Mouse (Mus musculus): ENCODE data around the gene Neb. TPM values are rescaled to one million over a fixed set of nuclear protein-coding genes. Genes with fewer than 3 reads are reported as not detected.

Gene Neb
- total RNA-seq, 2 experiments from 2014 or later = 4.2 to 5.3 TPM

DNA sequence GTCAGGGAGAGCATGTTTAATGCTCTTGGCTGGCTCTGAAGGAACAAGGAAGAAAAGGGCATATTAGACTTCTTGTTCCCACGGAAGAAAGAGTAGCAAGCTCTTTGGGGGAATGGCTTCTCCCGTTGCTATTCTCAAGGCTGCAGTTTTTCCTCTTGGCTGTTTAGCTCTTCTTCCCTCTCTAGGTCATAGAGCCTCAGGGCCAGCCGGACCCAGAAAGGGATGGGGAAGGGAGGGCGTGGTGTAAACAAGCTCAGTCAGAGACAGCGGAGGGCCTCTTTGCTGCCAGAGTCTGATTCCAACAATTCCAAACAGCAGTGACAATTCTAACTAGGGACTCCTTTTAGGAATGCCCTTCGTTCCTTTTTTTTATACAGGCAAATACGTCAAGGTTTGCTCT lies 7.8 kb upstream of the Neb start:
- DNase-seq (ENCODE audit: extremely low spot score in 1 of 2, low spot score in 2 of 2) = peak in 1 of 2 experiments; percentile 31
- intact Hi-C loops (cut with DNase I) = no loop called here

- no peak for DNase-seq (ENCODE audit: extremely low spot score in 1 of 2, low spot score in 2 of 2)
- intact Hi-C loops (cut with DNase I) = no loop called here
Measured at GRCm38 (mm10) chr2:52378848-52379261, 581 bp upstream of the Neb start.

DNA sequence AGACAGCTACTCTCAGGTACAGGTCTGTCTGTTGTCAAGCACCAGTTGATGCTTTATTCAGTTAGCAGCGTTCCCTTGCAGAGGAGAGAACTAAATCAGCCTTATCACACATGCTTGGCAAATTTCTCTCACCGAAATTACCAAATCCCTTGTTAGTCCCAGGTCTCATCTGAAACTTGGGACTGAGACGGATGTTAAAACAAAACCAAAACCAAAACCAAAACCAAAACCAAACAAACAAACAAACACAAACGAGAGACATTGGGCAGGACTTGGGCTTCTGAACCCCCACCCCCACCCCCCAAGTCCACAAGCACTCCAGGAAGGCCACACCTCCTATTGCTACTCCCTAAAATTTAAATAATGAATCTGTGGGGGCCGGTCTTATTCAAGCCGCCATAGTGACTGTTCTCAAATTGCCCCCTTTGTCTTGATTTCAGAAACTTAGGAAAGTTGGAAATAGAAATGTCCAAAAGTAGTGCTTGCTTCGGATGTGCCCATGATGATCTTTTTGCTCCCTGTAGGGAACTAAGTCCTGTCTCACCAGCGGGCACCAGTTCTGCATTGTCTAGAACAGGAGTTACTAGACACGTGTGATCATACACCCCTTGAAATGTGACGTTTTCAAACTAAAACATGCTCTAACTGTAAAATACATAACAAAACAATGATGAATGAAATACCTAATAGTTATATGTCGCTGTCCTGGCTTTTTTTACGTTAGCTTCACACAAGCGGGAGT lies 397 bp downstream of the Neb start:
- intact Hi-C loops (cut with DNase I) = no loop called here
- no peak for DNase-seq (ENCODE audit: extremely low spot score in 1 of 2, low spot score in 2 of 2)

DNA sequence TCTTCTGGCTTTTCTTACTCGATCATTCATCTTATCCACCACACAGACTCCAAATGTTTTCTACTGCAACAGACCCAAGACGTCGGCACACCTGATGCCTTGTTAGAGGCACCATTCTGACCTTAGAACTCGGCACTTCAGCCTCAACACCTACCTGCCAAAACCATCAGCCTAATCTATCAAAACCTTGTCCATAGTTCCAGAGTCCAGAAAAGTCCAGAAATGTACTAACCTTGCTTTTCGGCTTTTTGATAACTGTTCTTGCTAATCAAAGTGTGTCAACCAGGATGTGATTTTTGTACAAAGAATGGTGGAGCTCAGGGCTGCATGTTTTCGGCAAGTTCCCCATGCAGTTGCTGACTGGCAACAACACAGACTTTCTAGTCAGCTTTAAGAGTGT lies 3.6 kb downstream of the Neb start:
- intact Hi-C loops (cut with DNase I) = no loop called here
- no peak for DNase-seq (ENCODE audit: extremely low spot score in 1 of 2, low spot score in 2 of 2)

DNA sequence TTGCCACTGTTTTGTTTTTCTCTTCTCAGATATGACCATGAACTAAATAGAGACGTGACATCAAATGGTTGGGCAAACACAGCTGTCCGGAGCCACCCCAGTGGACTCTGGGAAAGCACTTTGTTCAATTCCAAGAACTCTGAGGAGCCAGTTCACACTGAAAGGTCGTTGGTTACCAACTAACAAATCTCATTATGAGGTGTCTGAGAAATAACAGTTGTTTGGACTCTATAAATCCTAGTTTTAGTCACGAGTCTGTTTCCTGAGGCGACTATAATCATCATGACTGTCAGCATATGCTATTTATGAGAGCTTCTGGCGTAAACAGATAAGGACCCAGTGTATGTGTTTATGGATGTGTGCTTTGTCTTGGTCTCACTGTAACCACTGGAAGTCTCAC lies 5.8 kb downstream of the Neb start:
- intact Hi-C loops (cut with DNase I) = no loop called here
- no peak for DNase-seq (ENCODE audit: extremely low spot score in 1 of 2, low spot score in 2 of 2)

GRCm38 (mm10) chr2:52372080-52372479 lies 6.2 kb downstream of the Neb start:
- DNase-seq (ENCODE audit: extremely low spot score in 1 of 2, low spot score in 2 of 2) = no peak
- intact Hi-C loops (cut with DNase I) = no loop called here

DNA sequence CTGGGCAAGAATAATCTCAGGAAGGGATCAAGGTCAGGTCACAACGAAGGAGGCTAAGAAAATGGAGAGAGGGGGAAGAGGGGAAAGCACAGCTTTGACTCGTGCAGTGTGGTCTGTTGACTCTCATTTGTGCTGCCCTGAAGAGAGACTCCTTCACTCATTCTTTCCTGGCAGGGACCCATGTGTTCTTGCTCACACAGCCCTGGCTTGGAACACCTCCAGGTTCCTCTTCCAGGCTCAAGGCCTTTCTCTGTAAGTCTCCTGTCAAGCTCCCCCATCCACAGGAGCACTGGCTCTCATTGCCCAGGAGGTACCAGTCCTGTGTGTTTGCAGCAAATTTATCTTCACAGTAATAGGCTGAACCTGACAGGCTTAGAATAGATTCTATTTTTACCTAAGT lies 7.2 kb downstream of the Neb start:
- intact Hi-C loops (cut with DNase I) = no loop called here
- DNase-seq (ENCODE audit: extremely low spot score in 1 of 2, low spot score in 2 of 2) = no peak

DNA sequence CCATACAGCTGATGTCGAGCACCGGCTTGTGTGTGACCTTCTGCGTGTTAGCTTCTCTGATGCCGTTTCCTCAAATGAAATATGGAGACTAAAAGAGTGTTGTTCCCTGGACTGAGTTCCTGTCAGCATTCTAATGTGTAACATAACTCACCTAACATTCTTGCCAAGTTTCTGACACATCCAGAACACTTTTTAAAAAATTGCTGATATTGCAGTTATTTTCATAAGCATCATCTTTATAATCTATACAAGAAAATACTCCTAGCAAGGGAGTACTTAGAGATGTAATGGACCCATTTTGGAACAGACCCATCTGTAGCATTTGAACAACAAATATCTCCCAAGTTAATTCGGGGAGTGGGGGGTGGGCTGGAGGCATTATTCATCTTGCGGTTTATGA lies 8.7 kb downstream of the Neb start:
- no peak for DNase-seq (ENCODE audit: extremely low spot score in 1 of 2, low spot score in 2 of 2)
- intact Hi-C loops (cut with DNase I) = no loop called here

- intact Hi-C loops (cut with DNase I) = no loop called here
- DNase-seq (ENCODE audit: extremely low spot score in 1 of 2, low spot score in 2 of 2) = no peak
Measured at GRCm38 (mm10) chr2:52367665-52368064, 10.6 kb downstream of the Neb start.

- no peak for DNase-seq (ENCODE audit: extremely low spot score in 1 of 2, low spot score in 2 of 2)
- intact Hi-C loops (cut with DNase I) = no loop called here
Measured at GRCm38 (mm10) chr2:52367248-52367647, 11.0 kb downstream of the Neb start.

- intact Hi-C loops (cut with DNase I) = no loop called here
- DNase-seq (ENCODE audit: extremely low spot score in 1 of 2, low spot score in 2 of 2) = no peak
Measured at GRCm38 (mm10) chr2:52361086-52361485, 17.2 kb downstream of the Neb start.

GRCm38 (mm10) chr2:52359722-52360121 lies 18.6 kb downstream of the Neb start:
- intact Hi-C loops (cut with DNase I) = no loop called here
- DNase-seq (ENCODE audit: extremely low spot score in 1 of 2, low spot score in 2 of 2) = no peak

GRCm38 (mm10) chr2:52358156-52358555 lies 20.1 kb downstream of the Neb start:
- DNase-seq (ENCODE audit: extremely low spot score in 1 of 2, low spot score in 2 of 2) = no peak
- intact Hi-C loops (cut with DNase I) = no loop called here

GRCm38 (mm10) chr2:52351029-52351428 lies 27.2 kb downstream of the Neb start:
- DNase-seq (ENCODE audit: extremely low spot score in 1 of 2, low spot score in 2 of 2) = no peak

GRCm38 (mm10) chr2:52340990-52341389 lies 37.3 kb downstream of the Neb start:
- intact Hi-C loops (cut with DNase I) = no loop called here
- no peak for DNase-seq (ENCODE audit: extremely low spot score in 1 of 2, low spot score in 2 of 2)

More at GRCm38 (mm10) chr2:52351029-52351428, 27.2 kb downstream of the Neb start:
- intact Hi-C loops (cut with DNase I) = no loop called here

DNA sequence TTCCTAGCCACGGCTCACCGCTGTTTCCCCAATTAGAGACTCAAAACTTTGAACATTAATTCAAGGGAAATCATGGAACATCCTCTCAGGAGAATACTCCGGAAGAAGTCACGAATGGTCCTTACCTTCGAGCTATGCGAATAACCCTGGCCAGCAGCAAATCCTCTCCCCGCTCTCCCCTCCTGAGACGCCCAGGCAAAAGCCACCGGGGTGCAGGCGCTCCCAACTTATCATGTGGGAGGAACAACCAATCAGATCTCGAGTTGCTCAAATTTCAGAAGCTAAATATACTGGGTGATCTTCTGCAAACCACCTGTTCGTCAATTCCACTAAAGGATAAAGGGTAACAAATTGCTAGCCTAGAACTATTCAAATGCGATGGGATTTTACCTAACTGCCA lies 42.7 kb downstream of the Neb start:
- DNase-seq (ENCODE audit: extremely low spot score in 1 of 2, low spot score in 2 of 2) = no peak
- intact Hi-C loops (cut with DNase I) = no loop called here

DNA sequence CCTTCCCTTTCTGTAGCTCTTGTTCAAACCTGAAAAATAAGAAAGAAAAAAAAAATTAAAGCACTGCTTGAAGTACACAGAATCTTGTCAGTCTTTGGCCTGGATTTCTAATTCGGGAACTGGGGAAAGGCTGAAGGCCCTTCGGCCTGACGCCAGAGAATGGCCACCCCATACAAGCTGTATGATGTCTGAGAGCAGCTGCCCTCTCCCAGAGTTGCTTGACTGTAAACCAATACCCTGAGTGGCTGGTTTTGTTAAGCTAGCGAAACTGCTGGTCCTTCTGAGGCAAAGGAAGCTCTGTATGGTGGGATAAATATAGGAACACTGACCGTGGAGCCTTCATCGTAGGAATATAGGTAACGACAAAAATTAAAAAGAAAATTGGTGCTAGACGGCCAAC lies 43.2 kb downstream of the Neb start:
- intact Hi-C loops (cut with DNase I) = no loop called here
- no peak for DNase-seq (ENCODE audit: extremely low spot score in 1 of 2, low spot score in 2 of 2)

GRCm38 (mm10) chr2:52333535-52333934 lies 44.7 kb downstream of the Neb start:
- DNase-seq (ENCODE audit: extremely low spot score in 1 of 2, low spot score in 2 of 2) = no peak
- intact Hi-C loops (cut with DNase I) = no loop called here

- DNase-seq (ENCODE audit: extremely low spot score in 1 of 2, low spot score in 2 of 2) = no peak
- intact Hi-C loops (cut with DNase I) = no loop called here
Measured at GRCm38 (mm10) chr2:52331761-52332160, 46.5 kb downstream of the Neb start.

GRCm38 (mm10) chr2:52327244-52327815 lies 50.9 kb downstream of the Neb start:
- intact Hi-C loops (cut with DNase I) = no loop called here

DNA sequence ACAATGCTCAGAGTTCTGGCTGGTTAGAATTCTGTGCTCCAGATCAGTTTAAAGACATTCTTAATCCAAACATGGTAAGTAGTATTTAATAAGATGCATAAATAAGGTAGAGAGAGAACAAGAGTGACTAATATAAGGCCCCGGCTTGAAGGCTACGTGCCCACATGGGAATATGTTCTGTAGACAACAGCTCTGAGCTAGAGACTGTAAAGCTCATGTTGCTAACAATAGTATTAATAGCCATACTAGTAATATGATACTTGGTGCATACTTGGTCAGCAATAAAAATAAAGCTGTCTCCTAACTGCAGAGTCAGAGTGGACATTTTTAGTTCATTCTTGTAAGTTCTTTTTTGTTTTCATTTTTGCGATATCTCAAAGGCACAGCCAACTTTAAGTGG lies 56.4 kb downstream of the Neb start:
- intact Hi-C loops (cut with DNase I) = no loop called here
- DNase-seq (ENCODE audit: extremely low spot score in 1 of 2, low spot score in 2 of 2) = no peak

More at GRCm38 (mm10) chr2:52327244-52327815, 50.9 kb downstream of the Neb start:
- DNase-seq (ENCODE audit: extremely low spot score in 1 of 2, low spot score in 2 of 2) = no peak
